Mouse (Mus musculus) testis, postnatal 14 days (tissue): ENCODE results near the gene Dkk3.
A peak's percentile ranks its signal among the peaks of the same experiment; 100 is the strongest.

Experiments
- DNase-seq: peaks from one replicate; pipeline ENCODE4 v3.0.0; 2021; ENCODE audit warnings: low spot score

Dkk3 gene

DNA sequence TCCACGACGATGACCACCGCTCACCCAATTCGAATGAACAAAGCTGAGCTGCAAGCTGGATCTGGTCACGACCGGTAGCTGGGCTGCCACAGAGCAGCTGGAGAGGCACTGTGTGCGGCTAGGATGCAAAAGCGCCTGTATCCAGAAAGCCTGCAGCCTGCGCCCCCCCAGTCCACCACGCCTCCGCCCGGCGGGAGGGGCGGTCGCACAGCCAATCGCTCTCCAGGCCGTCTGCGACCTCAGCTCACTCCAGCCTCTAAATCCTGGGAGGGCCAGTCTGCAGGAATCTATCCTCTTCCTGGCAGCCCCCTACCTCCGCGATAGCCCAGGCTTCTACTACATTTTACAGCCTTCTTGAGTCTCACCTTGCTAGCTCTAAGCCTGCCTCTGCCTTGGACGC, at the start of gene Dkk3:
Dkk3 (minus strand) TSS at position 116 of the 400 bp plus-strand sequence.
- no peak for DNase-seq

DNA sequence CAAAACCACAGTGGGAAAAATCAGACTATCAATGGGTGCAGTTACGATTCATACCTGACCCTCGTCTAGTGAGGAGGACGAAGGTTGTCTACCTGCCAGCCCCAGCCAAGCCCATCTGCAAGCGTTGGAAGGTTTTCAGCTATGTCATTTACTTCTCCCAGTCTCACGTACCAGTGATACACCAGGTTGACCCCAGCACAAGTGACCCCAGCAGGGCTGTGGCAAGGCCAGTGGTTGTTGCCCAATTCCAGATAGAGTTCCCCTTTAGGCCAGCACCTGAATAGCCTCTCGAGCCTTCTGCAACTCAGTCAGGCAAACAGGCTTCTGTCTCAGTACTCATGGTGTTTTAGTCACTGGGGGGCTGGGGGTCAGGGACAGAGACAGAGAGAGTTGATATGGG, 48.9 kb upstream of the Dkk3 start:
- no peak for DNase-seq

DNA sequence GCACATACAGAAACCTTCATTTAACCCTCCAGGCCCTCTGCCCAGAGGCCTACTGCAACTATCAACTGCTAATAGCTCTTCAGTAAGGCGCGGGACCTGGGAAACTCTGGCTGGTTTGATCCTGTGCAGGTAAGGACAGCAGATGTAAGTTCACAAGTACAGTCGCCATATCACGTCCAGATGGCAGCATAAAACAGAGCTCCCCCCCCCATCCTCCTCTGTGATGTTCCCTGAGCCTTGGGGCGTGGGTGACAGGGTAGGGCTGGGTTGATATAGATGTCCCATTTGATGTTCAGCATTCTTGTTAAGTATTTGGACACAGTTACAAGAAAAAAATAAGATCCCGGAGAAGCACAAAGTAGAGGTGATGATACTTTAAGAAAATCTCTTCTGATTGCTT, 46.7 kb upstream of the Dkk3 start:
- no peak for DNase-seq

DNA sequence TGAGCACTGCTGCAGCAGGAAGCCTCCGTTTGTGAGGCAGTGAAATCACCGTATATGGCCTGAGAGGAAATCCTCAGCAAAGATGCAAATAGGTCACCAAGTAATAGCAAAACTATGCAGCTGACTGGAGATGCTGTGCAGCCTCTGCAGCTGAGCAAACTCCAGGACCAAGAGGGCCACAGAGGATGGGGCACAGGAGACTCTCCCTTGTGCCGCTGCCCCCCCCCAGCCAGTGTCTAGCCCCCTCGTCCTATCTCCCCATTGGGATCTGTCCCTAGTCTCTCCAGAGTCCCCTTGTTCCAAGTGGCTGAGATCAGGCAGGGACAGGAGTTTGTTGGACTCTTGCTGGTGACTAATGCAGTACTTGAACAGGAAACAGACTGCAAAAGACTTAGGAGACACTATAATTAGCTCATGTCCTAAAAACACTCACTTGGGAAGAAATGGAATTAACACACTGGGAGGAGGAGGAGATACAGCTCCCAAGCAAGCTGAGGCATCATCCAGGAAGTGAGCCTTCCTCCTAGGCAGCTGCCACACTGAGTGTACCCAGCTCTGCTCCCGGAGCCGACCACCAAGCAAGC, 45.6 kb upstream of the Dkk3 start:
- DNase-seq, result no peak

DNA sequence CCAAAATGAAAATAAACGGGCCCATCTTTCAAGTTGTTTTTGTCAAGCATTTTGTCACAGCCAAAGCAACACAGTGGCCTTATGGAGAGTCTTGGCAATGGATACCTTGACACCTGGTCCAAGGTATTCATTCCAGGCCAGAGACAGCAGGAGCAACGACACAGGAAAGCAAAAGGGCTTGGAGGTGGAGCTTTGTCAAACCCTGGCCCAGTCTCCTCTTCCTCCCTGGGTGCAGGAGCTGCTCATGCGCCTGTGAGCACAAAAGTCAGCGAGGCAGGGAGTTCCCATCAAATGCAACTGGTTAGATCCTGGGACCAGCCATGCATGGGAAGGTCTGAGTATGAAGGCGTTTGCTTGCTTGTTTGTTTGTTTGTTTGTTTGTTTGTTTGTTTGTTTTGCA, 45.1 kb upstream of the Dkk3 start:
- no peak for DNase-seq

DNA sequence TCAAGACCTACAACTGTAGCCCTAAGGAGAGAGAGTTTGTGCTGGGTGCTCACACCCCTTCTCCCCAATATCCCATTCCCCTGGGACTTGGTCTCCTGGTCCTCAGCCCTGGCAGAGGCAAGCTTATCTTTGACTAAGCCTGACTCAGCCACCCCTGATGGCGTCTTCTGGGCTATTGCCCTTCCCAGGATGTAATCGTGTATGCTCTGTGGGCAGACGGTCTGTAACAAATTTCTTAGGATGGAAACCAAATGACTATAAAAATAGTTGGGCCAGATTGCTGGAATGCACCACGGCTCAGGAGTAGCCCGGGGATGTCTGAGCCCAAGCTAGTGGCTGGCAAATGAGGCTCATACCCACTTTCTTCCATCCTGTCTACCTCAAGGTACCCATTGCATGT, 44.0 kb upstream of the Dkk3 start:
- no peak for DNase-seq

DNA sequence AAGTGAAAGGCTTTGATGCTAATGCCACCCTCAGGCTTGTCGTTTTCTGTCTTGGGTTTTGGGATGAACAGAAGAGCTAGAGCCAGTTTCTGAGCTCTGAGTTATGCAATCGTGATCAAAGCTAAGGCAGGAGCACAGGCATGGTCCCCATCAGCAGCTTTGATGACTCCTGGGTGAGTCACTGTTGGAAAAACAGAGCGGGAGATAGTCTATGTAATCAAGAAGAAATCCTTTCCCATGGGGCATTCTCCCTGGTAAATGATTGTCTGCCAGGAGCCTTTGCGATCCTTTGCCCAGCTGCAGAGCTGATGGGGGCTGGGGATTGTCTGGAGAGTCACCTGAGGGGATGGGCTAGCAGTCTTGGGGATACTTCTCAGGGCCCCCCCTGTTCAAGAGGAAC, 43.3 kb upstream of the Dkk3 start:
- DNase-seq, result no peak

DNA sequence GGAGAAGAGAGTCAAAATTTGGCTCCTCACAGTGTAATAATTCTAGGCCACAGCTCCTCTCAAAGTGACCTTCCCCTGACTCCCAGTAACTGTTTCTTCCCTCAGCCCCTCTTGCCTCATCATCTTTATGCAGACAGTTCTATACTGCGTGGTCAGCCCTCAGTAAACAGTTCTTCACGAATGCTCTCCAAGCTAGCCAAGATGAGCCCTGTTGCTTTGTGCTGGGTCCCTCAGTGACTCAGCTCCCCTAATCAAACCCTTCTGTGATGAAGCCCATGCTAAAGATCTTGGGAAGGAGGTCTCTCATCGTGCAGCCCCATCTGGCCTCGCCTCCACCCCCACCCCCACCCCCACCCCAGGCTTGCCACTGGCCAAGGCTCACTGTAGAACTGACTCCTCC, 41.9 kb upstream of the Dkk3 start:
- DNase-seq, result no peak

DNA sequence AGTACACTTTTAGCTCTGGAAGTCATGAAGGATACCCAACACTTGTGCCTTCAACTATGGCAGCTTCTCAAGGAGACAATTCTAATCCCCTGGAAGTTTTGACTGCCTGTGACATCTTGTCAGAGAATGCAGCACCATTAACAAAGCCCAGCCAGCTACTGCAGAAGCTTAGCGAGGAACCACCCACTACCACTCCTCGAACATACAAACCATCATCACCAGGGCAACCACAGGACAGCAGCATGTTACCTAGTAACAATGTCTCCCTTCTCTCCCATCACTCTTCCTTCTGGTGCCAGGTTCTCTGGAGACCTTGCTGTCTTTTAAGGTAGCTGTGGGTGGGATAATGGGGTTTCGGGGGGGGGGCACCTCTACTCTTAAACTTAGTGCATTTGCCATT, 40.5 kb upstream of the Dkk3 start:
- DNase-seq, result no peak

DNA sequence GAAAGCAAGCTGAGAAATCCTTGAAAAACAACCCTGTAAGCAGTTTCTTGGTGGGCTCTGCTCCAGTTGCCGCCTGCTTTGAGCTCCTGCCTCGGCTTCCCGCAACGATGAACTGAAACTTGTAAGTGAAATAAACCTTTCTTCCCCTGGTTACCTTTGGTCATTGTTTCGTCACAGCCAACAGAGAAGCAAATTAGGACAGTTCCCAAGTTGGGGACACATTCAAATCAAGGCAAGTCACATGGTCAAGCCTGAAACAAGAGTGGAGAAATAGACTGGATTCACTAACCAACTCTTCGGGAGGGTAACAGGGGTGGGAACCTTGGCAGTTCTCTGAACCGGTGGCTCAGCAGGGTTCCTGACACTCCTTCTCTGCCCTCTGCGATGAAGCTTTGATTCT, 38.6 kb upstream of the Dkk3 start:
- no peak for DNase-seq

DNA sequence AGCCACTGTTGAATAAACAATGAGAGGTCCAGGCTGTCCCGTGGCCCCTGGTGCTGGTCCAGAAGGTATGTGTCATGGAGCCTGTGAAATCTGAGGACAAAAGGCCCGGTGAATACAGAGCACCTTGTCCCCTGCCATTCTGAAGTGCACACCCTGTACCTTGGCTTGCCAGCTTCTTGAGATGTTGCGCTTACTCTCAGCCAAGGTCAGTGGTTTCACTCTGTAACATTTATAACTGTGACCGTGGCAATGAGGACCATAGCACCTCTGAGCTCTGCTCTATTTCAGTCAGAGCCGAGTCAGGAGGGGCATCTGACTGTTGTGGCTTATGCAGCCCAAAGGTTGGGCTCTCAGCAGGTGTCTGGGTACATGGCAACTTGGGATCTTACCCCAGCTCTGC, 35.4 kb upstream of the Dkk3 start:
- DNase-seq, result no peak

DNA sequence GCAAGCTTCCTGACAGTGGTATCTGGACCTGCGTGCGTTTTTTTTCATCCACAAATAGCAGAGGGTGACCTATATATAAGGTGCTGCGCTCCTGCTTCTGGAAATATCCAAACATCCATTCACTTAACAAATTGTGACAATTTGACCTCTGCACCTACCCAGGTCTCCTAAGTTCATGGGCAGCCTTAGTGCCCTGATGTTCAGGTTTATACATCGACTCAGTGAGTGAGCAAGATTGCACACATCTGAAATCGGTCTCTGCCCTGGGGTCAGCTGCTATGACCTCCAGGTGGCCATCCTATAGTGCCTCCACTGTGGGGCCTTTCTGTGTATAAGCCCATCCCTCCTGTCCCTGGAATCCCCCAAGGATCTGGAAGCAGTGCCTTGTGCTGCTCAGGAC, 33.9 kb upstream of the Dkk3 start:
- no peak for DNase-seq

DNA sequence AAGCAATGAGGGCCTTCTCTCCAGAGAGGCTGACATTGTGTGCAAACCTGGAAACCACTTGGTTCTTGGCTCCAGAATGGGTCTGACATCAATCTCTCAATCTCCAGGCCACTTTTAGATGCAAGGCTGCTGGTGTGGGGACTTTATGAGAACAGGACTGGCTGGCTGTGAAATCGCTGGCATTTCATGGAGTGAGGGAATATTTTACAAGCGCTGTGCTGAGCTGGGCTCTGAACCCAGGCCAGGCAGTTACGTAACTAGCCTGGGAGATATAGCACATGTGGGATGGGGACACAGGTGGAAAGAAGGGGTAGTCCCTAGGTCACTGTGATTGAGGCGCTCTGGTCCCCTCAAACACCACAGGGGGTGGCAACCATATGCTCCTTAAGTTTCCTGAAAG, 33.4 kb upstream of the Dkk3 start:
- no peak for DNase-seq

DNA sequence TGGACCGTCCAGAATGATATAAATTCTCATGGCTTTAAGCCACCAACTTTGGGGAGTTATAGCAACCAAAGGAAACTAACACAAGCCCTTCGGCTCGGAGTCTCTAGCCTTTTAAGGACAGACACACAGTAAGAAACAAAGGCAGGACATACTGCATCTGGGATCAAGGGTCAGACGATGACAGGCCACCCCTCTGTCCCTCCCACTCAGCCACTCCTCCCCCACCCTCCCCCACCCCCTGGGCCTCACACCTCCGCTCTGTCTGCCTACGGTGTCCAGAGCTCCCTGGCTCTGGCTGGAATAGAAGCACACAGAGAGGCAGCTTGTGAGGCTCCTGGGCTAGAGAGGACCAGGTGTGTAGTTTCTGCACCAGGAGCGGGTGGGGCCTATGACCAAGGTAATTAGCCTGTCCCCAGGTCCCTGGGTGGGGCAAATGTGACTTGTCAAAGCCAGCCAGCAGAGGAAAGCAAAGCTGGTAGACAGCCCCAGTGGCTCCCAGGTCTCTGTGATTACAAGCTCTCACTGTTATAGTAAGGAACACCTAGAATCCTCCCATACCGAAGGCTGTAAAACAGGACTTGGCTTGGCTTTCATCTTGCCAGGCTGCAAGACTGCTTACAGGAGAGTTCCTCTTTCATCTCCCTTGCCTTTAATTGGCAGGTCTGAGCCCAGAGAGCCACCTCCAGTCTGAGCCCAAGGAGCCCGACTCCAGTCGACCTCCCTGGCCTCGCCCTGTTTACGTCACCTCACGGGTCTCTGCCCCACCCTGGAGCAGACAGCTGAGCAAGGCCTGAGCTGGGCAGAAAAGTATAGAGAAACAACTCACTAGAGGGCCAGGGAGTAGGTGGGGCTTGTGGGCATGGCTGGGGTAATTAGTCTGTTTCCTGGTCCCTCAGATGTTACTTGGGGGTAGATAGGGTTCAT, 28.9 kb upstream of the Dkk3 start:
- no peak for DNase-seq

DNA sequence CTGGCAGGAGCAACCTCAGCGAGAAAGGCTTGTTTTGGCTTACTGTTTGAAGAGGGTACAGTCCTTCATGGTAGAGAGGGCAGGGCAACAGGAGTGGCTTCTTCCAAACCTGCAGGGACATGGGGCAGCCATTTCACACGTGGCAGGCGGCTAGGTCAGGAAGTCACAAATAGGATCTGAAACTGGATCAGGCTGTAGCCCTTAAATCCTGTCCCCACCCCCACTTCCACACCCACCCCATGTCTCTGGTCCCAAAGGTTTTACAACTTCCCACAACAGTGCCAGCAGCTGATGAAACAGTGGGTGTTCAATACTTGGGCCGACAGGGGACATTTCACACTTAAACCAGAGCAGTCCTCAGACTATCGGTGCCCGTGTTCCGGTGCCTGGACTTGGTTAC, 28.0 kb upstream of the Dkk3 start:
- DNase-seq, result no peak

DNA sequence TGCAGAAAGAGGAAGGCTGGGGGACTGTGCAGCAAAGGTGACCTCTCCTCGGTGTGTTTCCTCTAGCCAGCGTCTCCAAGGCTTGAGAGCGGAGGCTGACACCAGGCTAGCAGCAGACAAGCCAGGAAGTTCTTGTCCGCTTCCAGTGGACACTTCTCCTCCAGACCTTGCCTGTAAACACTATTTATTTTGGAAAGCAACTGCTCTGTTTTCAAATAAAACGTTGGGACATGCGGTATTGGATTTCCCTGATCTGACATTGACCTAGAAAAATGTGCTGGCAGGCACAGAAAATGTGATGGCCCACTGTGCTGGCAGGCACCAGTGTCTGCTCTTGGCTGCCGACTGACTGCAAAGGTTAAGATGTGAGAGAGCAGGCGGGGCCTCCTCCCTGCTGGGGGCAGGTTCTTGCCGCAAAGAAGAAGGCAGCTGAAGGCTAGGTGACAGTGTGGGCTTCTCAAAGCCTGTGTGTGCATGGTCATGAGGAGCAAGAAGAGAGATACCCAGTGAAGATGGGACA, 26.4 kb upstream of the Dkk3 start:
- no peak for DNase-seq

DNA sequence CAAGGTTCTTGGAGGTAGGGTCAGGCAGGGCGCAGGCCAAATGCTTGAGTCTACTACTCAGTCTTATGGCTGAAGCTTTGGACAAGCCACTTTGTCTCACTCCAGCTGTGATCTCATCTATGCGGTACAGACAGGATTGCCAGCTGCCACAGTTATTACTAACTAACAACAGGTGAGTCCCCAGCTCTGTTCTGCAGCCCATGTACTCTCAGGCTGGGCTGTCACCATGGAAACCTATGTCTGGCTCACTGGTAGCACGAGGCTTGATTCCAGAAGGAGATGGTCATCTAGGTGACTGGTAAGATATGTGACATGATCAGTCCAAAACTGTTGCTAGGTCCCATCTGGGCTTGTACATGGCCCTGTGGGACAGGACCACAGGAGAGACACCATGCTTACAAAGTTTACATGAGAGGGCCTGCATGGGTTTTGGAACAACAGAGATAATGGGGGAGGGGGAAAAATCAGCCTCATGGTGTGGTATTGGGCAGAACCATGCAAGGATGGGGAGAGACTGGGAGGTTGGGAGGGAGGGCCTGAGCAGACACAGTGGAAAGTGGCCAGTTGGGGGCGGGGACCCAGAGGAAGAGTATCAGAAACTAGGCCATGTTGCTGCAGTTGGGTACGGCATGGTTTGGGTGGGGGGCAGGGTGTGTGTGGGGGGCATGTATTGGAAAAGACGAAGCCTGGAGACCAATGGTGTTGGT, 25.8 kb upstream of the Dkk3 start:
- no peak for DNase-seq

DNA sequence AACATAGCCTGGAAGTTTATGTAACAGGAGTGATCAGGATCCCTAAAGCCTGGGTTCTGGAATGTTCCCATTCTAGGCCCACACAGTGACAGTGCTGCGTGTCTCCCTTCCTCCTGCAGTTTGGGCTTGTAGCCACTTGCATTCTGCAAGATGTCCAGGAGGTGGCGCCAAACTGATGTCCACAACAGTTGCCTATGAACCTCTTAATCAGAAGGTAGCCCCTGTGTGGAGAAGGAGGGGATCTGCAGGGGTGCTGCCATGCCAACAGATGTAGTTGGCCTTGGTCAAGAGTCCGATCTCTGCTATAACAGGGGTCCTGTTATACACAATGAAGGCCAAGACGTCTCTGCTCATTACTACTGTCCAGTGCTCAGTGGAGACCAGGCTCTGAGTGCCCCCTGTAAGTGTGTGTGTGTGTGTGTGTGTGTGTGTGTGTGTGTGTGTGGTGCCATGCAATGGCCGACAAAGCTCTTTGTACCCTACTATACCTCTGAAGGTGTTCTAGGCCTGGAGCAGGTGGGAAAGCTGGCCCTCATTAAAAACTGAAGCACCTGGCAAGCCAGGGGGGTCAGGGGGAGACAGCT, 24.5 kb upstream of the Dkk3 start:
- peak; percentile 78 for DNase-seq

DNA sequence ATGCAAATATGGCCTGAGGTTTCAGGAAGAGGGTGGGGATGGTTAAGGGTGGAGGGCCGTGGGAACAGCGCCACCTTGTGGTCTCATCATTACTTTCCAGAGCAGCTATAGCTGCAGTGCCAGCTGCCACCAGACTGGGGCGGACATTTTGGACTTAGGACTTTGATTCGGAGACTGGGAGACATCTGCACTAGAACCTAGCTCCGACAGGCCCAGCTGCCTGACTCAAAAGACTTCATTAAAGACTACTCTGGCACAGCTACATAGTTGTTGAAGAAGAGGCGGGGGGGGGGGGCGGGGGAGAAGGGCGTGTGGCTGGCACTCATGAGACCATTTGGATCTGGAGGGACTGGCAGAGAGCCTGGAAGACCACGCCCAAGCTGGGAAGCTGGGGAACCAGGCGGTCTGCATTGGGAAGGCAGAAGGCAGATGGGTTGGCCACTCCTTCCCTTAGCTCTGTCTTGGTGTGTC, 21.4 kb upstream of the Dkk3 start:
- DNase-seq, result peak; percentile 78

DNA sequence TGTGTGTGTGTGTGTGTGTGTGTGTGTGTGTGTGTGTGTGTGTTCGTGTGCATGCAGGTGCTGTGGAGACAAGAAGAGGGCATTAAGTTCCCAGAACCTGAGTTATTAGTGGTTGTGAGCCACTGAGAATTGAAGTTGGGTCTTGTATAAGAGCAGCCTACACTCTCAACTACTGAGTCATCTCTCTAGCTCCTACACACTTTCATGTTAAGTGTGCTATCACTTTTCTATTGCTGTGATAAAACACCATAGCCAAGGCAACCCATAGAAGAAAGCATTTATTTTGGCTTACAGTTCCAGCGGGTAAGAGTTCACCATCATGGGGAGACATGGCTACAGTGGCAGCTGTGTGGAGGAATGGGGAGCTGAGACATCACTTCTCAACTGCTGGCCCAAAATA, 17.8 kb upstream of the Dkk3 start:
- no peak for DNase-seq

DNA sequence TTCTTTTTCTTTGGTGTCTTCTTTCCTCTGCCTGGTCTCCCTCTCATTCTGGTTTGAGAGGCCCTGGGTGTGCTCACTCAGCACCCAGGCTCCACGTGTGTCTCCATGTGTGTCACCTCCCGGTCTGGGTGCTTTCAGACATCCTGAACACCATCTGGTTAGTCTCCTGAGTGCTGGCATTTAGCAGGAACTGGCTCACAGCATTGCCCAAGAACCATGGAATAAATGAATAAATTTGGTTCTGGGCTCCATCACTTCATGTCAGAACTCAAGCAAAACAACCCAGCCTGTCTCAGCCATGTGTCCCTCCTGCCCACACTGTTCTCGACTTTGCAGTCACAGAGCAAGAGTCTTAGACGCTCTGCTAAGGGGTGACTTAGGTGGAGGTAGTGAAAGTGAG, 13.8 kb upstream of the Dkk3 start:
- DNase-seq, result no peak

DNA sequence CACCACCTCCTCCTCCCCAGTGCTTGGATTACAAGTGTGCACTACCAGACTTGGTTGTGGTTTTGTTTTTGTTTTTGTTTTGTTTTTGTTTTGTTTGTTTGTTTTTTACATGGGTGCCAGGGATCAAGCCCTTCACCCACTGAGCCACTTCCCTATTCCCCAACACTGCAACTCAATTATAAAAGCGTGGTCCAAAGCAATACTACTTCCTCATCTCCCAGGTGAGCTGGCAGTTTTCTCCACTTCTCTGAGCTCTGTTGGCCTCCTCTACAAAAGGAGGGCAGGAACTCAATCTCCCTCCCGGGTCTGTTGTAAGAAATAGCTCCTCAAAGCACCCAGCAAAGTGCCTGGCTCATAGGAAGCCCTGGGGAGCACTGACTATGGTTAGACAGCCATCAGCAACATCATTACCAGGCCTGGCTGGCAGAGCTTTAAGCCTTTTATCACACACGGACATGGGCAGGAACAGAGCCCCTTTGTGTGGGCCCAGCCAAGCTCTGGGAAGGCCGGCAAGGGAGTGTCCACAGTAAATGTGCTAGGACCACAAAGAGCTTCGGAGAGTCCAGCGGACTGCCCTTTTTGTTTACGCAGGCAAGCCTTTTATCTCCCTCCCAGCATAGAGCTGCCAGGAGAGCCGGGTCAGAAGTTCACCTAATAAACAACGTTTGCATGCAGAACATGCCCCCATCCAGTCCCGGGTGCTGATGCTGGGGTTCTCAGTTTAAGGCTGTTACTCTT, 11.3 kb upstream of the Dkk3 start:
- DNase-seq, result peak; percentile 67
